Mouse (Mus musculus) ES-Bruce4 (cell line): ENCODE measurements around the gene Krt73. TPM values are rescaled to one million over a fixed set of nuclear protein-coding genes. Genes with fewer than 3 reads are reported as not detected.

Source experiments
- H3K27ac ChIP-seq: 2 replicates; pipeline ENCODE4 v1.5.1; 2012; ENCODE audit warnings: low read length, inconsistent platforms; ENCODE audit not compliant: insufficient read depth
- H3K27me3 ChIP-seq: 2 replicates; pipeline ENCODE4 v1.6.1; 2012; ENCODE audit warnings: mild to moderate bottlenecking, low read length, inconsistent platforms; ENCODE audit not compliant: control insufficient read depth, poor library complexity, insufficient read depth, severe bottlenecking
- H3K36me3 ChIP-seq: 2 replicates; pipeline ENCODE4 v1.6.1; 2012; ENCODE audit warnings: inconsistent platforms, mild to moderate bottlenecking, low read length, moderate library complexity; ENCODE audit not compliant: control insufficient read depth, poor library complexity, insufficient read depth, severe bottlenecking
- H3K4me1 ChIP-seq: one replicate; pipeline ENCODE4 v1.8.1; 2011; ENCODE audit warnings: low read length; ENCODE audit not compliant: control insufficient read depth, insufficient read depth
- H3K4me3 ChIP-seq: 2 replicates; pipeline ENCODE4 v1.5.1; 2011; ENCODE audit warnings: low read depth, mild to moderate bottlenecking, low read length
- H3K9ac ChIP-seq: 2 replicates; pipeline ENCODE4 v1.6.1; 2012; ENCODE audit warnings: low read depth, mild to moderate bottlenecking, inconsistent platforms; ENCODE audit not compliant: poor library complexity, severe bottlenecking
- H3K9me3 ChIP-seq: replicated peaks from 2 replicates; pipeline ENCODE4 v1.6.1; 2012; ENCODE audit warnings: mild to moderate bottlenecking, low read length, inconsistent platforms; ENCODE audit not compliant: control insufficient read depth, poor library complexity, insufficient read depth, severe bottlenecking
- CTCF ChIP-seq: IDR thresholded peaks from one replicate; pipeline ENCODE4 v1.8.1; 2011; ENCODE audit warnings: low read depth, low read length
- EP300 ChIP-seq: IDR thresholded peaks from 2 replicates; pipeline ENCODE4 v1.6.1; 2011; ENCODE audit warnings: low read depth, low read length; ENCODE audit not compliant: insufficient read depth
- POLR2A ChIP-seq: IDR thresholded peaks from one replicate; pipeline ENCODE4 v1.8.1; 2011; ENCODE audit warnings: low read length; ENCODE audit not compliant: insufficient read depth
- polyA plus RNA-seq: library from polyadenylated mRNA; stranded (reverse); fragments of >200 nt; gene quantifications from 2 replicates; pipeline ENCODE4 v1.2.4, GENCODE M21; 2011; ENCODE audit warnings: low read depth; ENCODE audit not compliant: missing spikeins, insufficient read depth, insufficient read length

The Krt73 gene
- polyA plus RNA-seq, 1 experiment = not detected

DNA sequence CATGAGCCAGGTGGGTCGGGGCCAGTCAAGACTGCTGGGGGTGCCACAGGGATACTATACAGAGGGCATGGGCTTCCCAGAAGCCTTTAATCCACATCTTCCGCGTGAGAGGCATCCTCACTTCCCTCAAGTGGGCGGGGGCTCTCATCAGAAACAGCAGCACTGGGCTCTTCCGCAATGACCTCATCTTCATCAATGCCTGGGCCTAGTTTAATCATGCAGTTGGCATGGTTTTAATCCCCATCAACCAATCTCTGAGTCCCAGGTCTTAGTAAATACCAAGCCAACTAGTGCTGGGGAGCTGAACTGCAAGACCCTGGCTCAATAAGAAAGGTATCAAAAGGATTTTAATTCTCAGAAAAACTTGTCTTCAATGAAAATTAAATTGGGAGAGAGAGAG, 27.3 kb upstream of the Krt73 start:
- Histone ChIP-seq H3K9me3 (no peaks in the 10 kb centered on the region), H3K9ac (no peak overlapping the region), H3K27ac (no peak overlapping the region), H3K27me3 (no peaks in the 10 kb centered on the region), H3K36me3 (no peaks in the 10 kb centered on the region), H3K4me3 (no peak overlapping the region), H3K4me1 (no peaks in the 10 kb centered on the region)
- TF ChIP-seq EP300 (no peak), POLR2A (no peak), CTCF (no peak)

DNA sequence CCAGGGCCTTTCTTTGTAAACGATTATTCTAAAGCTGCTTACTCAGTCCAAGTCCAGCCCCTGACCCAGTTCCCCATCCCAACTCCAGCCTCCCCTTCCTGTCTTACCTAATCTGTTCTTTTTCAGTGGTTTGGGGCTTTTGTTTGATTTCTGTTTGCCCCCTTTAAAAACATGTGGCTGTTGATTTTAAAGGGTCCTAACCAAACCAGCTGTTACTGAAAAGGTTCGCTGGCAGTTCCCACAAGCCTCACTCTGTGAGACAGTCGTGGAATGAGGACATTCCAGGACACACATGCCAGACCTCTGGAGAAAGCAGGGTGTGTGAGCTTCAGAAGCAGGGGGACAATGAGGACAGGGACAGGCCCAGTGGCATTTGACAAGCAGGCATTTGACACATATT, 19.6 kb upstream of the Krt73 start:
- Histone ChIP-seq H3K27me3 (no peaks in the 10 kb centered on the region), H3K36me3 (no peaks in the 10 kb centered on the region), H3K4me3 (no peak overlapping the region), H3K4me1 (no peaks in the 10 kb centered on the region), H3K9me3 (no peaks in the 10 kb centered on the region), H3K27ac (no peak overlapping the region), H3K9ac (no peak overlapping the region)
- TF ChIP-seq POLR2A (no peak), CTCF (no peak), EP300 (no peak)

DNA sequence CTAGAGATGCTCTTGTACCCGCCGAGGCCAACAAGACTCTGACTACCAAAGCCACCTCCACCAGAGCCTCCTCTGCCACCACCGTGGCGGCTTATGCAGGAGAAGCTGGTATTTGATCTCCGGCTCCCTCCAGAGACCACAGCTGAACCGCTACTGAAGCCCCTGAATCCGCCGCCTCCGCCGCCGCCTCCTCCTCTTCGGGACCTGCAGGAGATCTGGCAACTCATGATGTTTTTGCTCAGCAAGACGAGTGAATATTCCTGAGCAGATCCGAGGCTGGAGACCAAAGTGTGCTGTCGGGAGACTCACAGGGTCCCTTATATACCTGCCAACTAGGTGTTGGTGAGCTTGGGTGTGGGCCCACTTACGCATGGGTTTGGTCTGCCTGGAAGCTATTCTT, 15.7 kb upstream of the Krt73 start, which contains the start of gene Krt2:
Gene Krt2 (minus strand): TSS at position 295 of the 400 bp plus-strand sequence.
- H3K4me3 ChIP-seq = peak within 1 kb of the TSS; percentile 12

DNA sequence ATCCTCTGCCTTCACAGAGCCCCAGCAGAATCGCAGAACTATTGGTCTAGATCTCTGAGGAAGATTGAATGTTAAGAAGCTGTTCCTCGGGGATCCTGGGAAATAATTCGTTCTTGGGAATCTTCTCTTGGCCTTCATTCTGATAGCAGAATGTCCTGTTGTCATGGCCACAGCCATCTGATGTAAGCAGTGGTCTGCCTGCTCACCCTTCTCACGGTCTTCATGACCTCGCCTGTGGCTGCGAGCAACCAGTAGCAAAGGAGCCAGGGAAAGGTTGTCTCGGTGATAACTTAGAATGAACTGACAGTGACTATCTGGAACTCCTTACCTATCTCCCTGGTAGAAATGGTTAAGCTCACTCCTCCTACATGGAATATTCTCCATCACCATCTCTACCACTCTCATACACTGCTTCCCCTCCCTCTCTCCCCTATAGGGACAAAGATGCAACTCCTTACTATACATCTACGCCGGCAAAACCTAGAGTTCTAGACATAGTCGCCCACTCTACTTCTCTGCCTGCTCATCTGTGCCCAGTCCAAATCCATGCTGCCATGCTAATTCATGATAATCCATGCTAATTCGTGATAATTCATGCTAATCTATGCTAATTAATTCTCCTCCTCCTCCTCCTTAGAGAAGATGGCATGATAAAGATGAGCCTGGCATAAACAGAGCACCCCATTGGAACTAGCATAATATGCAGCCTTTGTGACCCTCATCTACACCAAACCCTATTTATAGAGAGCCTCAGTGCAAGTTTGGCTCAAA, 1.1 kb upstream of the Krt73 start:
- Histone ChIP-seq H3K36me3 (no peaks in the 10 kb centered on the region), H3K27ac (no peak overlapping the region), H3K4me3 (no peak overlapping the region), H3K4me1 (no peaks in the 10 kb centered on the region), H3K27me3 (peaks cover 1% of the 10 kb centered on the region; the same call in 1 of the 2 replicates), H3K9me3 (no peaks in the 10 kb centered on the region), H3K9ac (no peak overlapping the region)
- TF ChIP-seq POLR2A (no peak), EP300 (no peak), CTCF (no peak)

More for the DNA sequence above, 15.7 kb upstream of the Krt73 start, which contains the start of gene Krt2:
- Histone ChIP-seq H3K9me3 (no peaks in the 10 kb centered on the region), H3K27ac (no peak within 1 kb of the TSS), H3K36me3 (no peaks in the 10 kb centered on the region), H3K9ac (no peak within 1 kb of the TSS), H3K4me1 (no peaks in the 10 kb centered on the region), H3K27me3 (no peaks in the 10 kb centered on the region)
- TF ChIP-seq CTCF = no peak
- TF ChIP-seq POLR2A = no peak
- TF ChIP-seq EP300 = no peak

- Histone ChIP-seq H3K9me3 (no peaks in the 10 kb centered on the region), H3K27me3 (no peaks in the 10 kb centered on the region), H3K27ac (no peak overlapping the region), H3K9ac (no peak overlapping the region), H3K36me3 (no peaks in the 10 kb centered on the region), H3K4me3 (no peak overlapping the region), H3K4me1 (no peaks in the 10 kb centered on the region)
- TF ChIP-seq CTCF = no peak
- no peak for TF ChIP-seq EP300
- no peak for TF ChIP-seq POLR2A
Observed at GRCm38 (mm10) chr15:101790867-101791266, 11.3 kb downstream of the Krt73 start.

GRCm38 (mm10) chr15:101786360-101786759, 15.8 kb downstream of the Krt73 start, which contains the start of gene Krt72:
Gene Krt72 (minus strand): TSS chr15:101786460.
- no peak for TF ChIP-seq POLR2A
- H3K9me3 ChIP-seq = no peaks in the 10 kb centered on the region
- H3K9ac ChIP-seq = no peak within 1 kb of the TSS
- H3K27ac ChIP-seq = no peak within 1 kb of the TSS
- no peaks in the 10 kb centered on the region for H3K36me3 ChIP-seq
- no peaks in the 10 kb centered on the region for H3K4me1 ChIP-seq
- peak within 1 kb of the TSS; percentile 26 for H3K4me3 ChIP-seq
- H3K27me3 ChIP-seq = no peaks in the 10 kb centered on the region
